Mouse (Mus musculus): ENCODE data around the gene Alox5ap.

The Alox5ap gene

DNA sequence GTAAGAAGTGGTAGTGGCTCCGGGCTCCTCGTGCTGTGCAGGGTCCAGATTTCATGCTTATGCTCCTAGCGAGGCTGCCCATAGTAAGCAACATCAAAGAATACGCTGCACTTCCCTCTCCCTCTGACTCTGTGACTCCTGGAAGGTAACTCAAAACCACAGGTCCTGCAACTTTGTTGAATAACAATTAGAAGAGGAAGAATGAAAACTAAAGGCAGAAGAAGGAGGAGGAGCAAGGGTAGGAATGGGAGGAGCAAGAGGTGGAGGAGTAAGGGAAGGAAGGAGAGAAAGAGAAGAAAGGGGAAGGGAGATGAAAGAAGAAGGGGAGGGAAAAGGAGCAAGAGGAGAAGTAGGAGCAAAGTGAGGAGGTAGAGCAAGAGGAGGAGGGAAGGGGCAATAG is at the start of gene Alox5ap:
Gene Alox5ap (plus strand): TSS at position 363 of the 400 bp plus-strand sequence.
- no peak for DNase-seq

DNA sequence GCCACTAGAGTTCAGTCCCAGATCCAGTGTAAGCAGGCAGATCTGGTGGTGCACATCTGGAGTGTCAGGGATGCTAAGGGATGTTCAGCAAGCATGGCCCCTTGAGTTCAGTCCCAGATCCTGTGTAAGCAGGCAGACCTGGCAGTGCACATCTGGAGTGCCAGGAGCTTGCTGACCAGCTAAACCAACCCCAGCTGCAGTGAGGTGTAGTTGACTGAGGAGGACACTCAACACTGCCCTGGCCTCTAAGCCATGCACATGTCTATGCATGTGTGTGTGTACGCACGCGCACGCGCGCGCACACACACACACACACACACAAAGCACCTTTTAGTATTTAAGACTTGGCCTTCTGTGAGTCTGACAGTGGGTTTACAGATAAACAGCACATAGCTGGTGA is 49.0 kb upstream of the Alox5ap start:
- DNase-seq: no peak

DNA sequence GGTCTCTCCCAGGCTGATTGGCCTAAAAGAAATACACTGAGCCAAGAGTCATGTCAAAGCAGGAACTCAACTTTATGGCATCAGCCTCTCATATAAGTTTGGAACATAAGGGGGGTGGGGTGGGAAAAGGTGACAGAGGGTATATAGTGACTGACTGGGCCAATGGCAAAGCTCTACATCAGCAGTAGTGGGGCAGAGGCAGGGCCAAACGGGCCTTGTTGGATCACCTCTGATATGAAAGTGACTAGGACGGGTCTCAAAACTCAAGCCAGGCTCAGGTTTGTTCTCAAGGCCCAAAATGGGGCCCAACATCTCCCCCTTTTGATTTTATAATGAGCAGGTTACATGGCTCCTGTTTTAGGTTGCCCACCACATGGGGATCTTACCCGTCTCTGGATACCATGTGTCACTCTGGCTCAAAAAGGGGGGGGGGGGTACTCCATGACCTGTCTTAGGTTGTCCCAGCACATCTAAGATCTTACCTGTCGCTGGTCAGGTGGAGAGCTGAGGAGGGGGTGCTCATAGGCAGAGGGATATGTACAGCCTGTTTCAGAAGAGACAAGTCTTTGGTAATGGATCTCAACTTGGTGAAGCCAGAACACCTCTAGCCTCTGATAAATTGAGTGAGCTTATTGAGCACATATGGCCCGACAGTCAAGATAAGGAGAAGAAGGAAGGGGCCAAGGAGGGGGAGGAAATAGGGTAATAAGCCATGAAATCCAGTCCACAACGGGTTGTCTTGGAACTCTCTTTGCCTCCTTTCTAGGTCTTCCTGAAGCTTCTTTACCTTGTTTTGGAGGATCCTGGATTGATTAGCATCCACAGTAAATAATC is 46.8 kb upstream of the Alox5ap start:
- no peak for DNase-seq

DNA sequence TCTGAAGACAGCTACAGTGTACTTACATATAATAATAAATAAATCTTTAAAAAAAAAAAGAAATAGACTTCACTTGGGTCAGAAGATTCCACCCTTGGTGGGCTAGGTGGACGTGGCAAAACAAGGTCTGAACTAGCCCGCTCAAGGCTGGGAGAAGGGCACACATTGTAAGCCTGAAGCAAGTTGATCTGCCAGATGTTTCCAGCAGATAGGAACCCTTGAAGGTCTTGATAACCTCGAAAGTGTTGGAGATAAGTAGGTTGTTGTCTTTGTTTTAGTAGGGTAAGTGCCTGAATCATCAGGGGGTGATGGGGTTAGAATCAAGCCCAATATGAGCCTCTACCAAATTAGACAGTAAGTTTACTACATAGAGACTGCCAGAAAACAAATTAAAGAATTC is 45.1 kb upstream of the Alox5ap start:
- no peak for DNase-seq

DNA sequence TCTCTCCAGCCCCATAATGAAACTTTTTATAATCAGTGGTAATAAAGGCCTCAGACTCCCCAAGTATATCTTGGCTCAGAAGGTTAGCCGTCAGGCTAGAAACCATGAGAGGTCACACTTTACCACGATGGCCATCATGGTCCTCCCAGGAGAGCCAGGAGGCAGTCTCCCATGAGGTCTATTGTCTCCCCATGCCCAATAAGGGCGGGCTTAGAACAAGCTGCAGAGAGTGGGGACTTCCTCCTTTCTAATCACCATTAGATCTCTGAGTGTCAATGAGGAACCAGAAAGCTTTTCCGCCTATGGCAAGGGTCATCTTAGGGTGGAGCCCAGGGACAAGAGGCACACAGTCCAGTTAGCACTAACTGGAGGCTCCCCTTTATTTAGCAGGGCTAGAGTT is 43.2 kb upstream of the Alox5ap start:
- no peak for DNase-seq

DNA sequence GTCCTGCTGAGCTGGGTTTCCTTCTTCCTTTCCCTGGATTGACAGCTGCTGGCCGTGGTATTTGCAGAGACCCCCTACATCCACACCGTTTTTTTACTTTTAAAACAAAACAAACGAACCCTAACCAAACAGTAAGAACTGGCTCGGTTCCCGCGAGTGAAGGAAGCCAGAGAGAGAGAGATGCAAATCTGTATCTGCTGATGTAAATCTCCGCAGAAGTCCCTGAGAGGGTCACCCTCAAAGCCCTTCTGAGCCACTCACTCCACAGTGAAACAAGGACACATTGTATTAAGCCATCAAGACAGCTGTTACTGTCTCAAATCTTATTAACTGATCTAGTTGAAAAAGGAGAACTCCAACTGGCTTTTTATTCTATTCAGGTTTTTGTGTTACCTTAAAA is 39.9 kb upstream of the Alox5ap start:
- DNase-seq: no peak

DNA sequence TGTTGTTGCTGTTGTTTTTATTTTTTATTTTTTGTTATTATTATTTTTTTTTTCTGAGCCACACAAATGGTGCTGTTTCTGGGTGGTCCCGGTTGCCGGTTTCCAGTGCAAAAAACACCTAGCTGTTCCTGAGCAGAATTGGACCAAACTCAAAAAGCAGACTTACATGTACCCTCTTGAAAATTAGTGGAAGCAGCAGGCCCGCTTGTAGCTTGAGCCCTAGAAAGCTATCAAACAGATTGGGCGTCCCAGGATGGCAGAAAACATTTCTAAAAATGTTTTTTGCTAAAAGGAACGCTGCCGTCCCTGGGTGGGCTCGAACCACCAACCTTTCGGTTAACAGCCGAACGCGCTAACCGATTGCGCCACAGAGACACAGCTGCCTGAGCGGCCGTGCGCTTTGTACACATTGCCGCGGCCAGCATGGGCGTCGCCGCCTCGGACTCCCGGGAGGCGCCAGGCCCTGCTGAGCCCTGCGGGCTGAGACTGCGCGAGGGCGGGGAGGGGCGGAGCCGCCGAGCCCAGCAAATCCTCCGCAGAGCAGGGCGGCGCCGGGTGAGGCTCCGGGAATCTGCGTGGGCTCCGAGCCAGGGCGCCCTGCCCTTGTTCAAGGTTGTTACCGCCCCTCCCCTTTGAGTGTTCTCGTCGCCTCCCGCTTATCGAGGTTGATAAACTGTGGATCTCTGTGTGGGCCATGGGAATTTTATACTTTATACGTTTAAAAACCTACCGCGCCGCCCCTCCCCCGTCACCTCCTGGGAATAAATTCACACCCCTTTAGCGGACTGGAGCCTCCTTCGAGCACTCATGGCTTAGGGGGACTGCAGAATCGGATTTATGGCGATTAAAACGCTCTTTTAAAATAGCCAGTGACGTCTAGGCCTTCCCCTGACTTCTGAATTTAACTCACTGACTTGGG is 35.6 kb upstream of the Alox5ap start:
- DNase-seq: peak; percentile 99

DNA sequence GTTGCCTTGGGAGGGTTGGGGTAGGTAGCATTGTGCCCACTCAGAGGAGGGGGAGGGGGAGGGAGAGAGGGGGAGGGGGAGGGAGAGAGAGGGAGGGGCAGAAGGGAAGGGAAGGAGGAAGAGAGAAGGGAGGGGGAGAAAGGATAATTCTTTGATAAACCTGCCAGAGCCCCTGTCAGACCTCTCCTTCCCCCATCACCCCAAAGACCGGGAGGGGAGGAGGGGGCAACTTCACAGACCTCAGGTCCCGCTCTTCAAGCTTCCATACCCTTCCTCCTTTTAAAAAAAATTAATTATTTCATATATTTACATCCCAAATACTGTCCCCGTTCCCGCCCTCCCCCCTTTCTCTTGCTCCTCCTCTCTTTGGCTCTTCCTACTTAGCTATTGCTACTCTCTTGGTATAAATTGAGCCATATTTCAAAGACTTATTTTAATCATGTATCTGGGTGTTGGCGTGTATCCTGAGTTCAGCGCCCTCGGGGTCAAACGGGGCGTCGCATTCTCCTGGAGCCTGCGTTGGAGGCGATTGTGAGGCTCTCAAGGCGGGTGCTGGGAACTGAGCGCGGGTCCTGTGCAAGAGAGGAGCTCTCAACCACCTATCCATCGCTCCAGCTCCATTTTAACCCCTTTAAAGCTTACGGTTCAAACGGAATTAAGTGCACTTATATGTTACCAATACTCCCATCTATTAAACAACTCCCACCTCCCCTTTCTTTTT is 34.8 kb upstream of the Alox5ap start:
- DNase-seq: no peak

DNA sequence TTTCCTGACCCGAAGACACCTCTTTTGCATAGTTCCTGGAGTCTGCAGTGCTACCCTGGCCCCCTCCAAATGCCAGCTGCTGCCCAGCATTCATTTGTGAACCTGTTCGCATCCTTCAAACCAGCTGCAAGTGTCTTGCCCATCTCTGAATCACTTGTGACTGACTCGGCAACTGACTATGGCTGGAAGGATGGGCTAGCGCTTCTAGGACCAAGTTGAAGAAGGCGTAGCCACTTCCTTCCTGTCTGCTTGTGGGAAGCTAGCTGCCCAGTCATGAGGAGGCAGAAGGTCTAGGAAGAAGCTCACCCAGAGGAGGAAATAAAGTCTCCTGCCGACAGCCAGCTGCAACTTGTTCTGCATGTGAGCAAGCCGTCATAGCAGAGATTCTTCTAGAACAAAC is 29.6 kb upstream of the Alox5ap start:
- DNase-seq: no peak

DNA sequence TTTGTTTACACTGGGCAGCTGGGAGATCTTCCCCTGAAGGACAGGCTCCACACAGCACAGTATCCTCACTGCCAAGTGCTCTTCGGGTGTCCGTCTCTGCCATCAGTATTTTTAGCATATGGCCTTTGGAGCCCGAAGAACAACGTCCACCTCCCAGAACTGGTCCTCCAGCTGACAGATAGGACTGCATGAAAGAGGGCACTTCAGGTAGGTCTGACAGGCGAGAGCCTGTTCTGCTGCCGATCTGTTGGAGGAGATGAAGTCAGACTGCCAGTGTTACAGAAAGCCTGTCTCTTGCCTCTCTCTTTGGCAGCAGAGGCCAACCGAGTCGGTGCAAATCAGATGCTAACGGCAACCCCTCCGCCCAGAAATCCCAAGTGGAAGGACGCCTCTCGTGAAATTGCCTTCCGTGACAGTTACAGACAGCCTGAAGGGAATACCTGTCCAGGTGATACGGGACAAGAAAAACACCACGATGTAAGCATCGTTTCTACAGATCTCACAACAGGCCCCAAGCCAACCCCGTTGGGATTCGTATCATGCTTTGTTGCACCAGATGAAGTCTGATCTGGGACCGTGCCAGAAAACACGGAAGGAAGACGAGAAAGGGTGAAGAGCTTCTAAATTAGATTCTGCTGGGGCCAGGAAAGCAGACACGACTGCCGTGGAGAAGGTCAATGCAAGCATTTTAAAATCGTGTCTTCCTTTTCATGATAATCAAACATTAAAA is 27.2 kb upstream of the Alox5ap start:
- DNase-seq: no peak

DNA sequence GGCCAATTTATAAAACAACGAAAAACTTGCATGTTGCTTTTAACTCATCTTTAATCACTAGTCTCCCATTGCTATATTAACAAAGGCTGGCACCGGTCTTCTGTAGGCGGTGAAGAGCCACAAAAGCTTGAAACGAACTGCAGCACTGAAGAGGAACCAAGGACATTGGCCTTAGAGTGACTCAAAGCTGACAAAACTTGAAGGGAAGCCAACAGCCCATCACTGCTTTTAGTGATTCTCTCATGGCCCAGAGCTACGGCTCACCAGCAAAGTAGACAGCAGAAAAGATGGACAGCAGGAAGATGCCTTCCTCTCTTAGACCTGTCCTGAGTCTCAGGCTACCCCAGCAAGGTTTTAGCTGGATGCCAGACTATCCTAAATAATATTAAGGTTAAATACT is 22.1 kb upstream of the Alox5ap start:
- no peak for DNase-seq

DNA sequence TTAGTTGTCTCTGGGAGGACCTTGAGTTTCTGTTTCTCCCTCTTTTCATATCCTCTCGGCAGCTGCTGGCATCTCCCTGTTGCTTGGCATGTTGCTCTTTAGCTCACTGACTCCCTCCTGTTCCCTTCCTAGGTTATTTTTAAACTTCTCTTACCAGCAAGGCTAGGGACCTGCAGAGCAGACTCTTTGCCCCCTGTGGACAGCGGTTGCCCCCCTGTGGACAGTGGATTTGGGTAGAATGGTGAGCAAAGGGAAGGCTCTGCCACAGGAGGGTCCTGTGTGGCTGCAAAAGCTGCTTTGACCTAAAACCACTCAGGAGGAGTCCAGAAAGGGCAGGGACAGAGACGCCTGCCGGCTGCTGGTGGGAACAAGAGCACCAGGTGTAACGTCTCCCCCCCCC is 21.5 kb upstream of the Alox5ap start:
- DNase-seq: no peak

DNA sequence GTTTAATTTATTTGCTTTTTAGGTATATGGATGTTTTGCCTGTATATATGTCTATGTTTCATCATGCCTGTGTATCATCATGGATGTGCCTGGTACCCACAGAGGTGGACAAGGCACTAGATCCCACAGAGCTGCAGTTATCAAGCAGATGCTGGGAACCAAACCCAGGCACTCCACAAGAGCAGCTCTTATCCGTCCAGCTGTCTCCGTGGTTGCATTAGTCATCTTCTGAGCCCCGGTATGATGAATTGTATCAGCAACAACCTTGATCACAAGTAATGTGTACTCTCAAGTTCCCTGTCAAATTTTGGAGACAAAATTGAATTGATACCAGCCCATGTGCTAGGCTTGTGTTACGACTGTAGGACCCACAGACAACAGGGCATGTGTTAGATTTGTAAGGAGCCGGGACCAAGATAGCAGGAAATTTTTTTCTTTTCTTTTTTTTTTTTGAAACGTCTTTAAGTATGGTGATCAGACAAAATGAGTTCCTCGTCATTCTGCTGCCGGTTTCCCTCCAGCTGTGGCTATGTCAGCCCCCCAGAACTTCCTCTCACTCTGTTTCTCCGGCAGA is 19.1 kb upstream of the Alox5ap start:
- no peak for DNase-seq

DNA sequence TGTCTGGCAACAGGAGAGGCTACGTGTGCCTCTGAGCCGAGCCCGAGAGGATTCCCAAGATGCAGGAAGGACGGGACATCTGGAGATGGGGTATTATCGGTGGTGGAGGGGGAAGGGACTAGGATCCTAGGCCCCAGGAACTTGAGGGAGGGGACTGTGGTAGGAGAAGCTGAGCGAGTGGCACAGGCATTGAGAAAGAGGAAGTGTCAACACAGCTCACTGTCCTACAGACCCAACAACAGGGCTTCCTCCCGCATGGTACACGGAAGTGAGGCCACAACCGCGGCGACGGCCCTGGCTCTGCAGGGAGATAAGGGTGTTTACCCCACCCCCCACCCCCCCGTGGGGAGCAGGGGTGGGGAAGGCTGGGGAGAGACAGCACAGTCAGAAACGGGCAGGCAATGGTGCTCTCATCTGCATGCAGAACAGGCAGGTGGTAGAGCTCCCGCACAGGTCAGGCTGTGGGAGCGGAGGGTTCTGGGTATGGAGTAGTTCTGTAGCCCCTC is 18.5 kb upstream of the Alox5ap start:
- DNase-seq: peak; percentile 56

DNA sequence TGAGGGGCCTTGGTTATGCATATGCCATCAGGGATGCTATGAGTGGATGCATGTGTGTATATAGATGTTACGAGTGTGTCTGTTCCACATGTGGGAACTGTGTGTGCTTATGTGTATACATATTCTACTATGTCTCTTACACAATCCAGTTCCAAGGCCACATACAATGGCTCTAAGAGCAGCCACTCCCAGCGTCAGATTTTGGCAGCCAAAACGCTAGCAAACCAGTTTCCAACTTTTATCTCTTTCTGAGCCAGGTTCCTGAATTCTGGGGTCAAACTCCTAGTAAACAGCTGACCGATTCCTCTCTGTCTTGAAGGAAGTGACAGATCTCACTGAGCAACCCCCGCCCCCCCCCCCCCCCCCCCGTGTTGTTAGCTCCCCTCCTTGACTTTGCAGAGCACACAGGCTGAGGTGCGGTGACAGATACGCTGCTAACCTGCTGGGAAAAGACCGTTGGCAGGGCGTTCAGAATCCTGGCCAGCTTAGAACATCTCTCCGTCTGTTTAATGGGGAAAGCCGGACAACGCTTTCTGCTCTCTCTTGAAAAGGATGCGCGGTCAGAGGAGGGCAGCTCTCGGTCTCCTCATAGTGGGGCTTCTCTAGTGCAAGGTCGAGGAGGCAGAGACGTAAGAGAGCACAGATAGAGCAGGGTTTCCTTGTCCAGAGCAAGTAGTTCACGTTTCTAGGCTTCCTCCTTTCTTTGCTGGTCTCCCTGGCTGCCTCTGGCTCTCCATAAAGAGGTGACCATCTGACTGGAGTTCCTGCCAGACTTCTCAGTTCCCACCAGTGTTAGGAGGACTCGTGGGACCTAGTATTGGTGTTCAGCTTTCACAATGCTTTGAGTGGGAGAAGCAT is 17.3 kb upstream of the Alox5ap start:
- DNase-seq: no peak

DNA sequence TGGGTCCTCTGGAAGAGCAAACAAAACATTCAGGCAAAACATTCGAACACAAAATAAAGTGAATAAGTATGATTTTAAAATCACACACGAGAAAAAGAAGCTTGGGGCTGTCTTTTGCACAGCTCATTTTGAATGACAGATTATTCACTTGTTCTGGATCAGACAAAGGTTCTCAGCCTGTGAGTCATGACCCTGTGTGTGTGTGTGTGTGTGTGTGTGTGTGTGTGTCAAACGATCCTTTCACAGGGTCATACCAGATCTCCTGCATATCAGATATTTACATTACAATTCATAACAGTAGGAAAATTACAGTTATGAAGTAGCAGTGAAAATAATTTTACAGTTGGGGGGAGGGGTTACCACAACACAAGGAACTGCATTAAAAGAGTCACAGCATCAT is 12.3 kb upstream of the Alox5ap start:
- DNase-seq: no peak

DNA sequence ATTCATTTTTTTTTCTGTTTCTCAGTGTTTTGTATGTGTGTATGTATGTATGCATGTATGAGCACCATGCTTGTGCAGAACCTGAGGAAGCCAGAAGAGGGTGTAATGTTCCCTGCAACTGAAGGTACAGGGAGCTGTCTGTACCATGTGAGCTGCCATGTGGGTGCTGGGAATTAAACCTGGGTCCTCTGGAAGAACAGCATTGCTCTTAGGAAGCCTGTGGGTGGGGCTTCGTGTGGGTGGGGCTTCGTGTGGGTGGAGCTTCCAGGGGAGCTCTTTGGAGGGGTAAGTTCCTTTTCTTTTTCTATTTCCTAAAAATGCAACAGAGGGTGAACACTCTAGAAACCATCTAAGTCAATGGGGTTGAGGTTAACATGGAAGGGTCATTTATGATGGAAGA is 11.1 kb upstream of the Alox5ap start:
- DNase-seq: no peak

DNA sequence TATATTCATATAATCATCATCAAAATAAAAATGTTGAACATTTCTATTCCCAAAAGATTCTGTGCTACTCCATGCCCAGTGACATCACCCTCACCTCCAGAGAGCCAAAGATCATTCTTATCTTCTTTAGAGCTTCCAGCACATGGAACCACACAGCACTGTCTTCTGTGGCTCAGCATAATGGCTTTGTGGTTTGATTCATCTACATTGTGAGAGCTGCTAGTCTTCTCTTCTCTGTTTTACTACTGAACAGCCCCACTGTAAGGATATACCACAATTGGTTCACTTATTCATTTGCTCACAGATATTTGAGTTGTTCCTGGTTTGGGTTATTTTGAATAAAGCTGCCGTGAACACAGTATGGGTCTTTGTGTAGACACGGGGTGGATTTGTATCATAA is 9.0 kb upstream of the Alox5ap start:
- no peak for DNase-seq

DNA sequence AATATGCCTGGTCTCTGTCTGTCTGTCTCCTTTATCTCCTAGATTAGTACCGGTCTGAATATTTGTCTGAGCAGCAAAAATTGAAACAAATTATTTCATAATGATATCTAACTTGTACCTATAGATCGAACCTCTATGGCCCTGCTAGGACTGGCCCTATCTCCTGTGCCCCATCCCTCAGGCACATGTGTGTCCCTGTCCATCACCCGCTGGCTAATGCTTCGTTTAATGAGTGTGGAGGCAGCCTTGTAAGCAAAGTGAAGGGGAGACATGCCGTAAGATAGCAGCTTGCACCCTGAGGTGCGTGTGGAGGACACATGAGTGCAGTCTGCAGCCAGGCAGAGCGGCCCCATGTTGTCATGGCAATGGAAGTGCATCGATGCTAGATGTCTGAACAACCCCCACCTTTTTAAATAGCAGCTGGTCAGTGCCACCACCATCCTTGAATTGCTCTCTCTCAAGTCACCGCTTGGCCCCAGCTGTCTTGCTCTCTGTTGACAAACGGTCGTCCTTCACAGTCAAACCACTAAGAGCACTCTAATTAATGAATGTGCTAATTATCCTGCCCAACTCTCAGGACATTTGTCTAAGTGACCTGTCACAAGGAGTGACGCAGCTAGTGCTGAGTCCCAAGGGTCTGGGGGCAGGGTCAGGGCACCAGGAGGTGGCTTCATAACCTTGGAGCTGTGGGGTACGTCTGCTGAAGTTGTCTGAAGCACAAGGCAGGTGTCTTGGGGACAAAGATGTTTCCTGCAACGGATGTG is 6.9 kb upstream of the Alox5ap start:
- no peak for DNase-seq

DNA sequence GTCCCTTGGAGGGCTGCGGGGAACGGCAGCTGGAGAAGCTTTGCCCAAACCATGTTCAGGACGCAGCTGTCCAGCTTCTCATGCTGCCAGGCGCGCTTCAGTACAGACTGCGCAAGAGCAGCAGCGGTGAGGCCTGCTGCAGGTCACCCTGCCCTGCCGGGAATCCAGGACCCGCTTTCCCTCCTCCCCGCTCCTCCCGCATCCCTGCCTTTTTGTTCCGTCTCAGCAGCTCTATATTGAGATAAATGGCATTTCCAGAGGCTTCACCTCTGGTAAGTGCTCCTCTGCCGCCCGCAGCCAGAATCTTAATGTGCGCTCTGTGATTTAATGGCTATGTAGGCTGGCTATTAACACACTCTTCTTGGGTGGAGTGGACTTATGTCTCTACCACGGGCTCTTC is 5.5 kb upstream of the Alox5ap start:
- no peak for DNase-seq

Measured in lung, postnatal 14 days (tissue).